Mouse (Mus musculus): ENCODE measurements at regions not wholly inside any gene's neighbourhood (a gene's known extent, or its start where the extent isn't known, plus 50 kb on each side); places are given as distances from the start of the nearest gene placed in this dataset.

DNA sequence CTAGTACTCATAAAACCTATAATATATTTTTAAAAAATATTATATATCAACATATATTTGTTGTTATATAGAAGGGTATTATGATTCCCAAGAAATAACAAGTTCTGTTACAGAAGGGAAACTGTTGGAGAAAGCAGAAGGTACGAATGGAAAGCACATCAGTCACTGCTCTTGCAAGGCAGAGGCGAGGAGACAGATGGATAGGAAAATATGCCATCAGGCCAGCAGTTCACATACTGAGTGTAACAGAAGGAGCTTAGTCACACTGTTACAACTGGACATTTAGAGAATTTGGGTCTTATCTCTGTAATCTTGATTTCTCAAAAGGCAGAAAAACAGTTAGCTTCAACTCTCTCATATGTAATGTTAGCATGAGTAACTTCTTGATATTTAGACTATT, 485.1 kb downstream of the Ipmk start (continued):
- TF ChIP-seq TBP (IDR thresholded peaks at IDR 0.05; ENCODE audit: low read depth, low read length), result no peak
- TF ChIP-seq CTCF (IDR thresholded peaks at IDR 0.05 in 2 of 3, conservative IDR thresholded peaks at IDR 0.05 in 1 of 3; ENCODE audit: control insufficient read depth in 1 of 3, insufficient read depth in 1 of 3, low read depth in 2 of 3, low read length in 3 of 3, poor library complexity in 1 of 3, severe bottlenecking in 1 of 3), result no peak

DNA sequence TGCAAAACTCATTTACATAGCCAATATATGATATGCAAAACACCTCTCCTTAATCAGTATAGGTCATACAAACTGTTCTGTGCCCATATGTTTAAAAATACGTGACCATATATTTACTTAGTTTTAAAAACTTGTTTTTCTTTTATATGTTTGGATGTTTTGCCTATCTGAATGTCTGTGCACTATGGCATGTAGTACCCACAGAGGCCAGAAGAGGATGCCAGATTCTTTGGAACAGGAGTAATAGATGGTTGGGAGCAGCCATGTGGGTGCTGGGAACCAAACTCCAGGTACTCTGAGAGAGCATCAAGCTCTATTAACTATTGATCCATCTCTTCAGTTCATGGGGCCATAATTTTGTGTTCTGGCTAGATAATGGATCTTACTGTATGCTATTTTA, 487.5 kb downstream of the Ipmk start:
- no peaks in the 10 kb centered on the region for H3K36me3 ChIP-seq (ENCODE audit: control insufficient read depth in 1 of 2, insufficient read depth in 2 of 2, low read length in 2 of 2)
- no peak for DNase-seq (ENCODE audit: low read depth, low spot score)
- H3K4me3 ChIP-seq (ENCODE audit: control insufficient read depth in 1 of 2, insufficient read depth in 1 of 2, low read depth in 2 of 2, low read length in 2 of 2), result no peak overlapping the region
- no peak overlapping the region for H3K9ac ChIP-seq (ENCODE audit: control insufficient read depth, low read depth, low read length, poor library complexity, severe bottlenecking)
- H3K27me3 ChIP-seq (ENCODE audit: control insufficient read depth in 1 of 2, insufficient read depth in 2 of 2, low read length in 2 of 2), result no peaks in the 10 kb centered on the region
- no peak overlapping the region for H3K27ac ChIP-seq (ENCODE audit: control insufficient read depth, low read depth, low read length)
- no peaks in the 10 kb centered on the region for H3K4me1 ChIP-seq (ENCODE audit: control insufficient read depth in 1 of 2, insufficient read depth in 2 of 2, low read length in 2 of 2)
- TF ChIP-seq KAT2A (conservative IDR thresholded peaks at IDR 0.05; ENCODE audit: low read depth, low read length) (no peak), E2F4 (IDR thresholded peaks at IDR 0.05; ENCODE audit: borderline replicate concordance, low read depth, low read length) (no peak), POLR2AphosphoS5 (IDR thresholded peaks at IDR 0.05; ENCODE audit: borderline replicate concordance, low read depth, low read length) (no peak), USF2 (IDR thresholded peaks at IDR 0.05; ENCODE audit: borderline replicate concordance in 1 of 2, insufficient read depth in 1 of 2, low read depth in 1 of 2, low read length in 2 of 2) (no peak), MAZ (IDR thresholded peaks at IDR 0.05; ENCODE audit: low read depth, low read length) (no peak), TCF12 (IDR thresholded peaks at IDR 0.05; ENCODE audit: low read depth, low read length) (no peak), MYB (IDR thresholded peaks at IDR 0.05; ENCODE audit: low read depth, low read length) (no peak), POLR2AphosphoS2 (IDR thresholded peaks at IDR 0.05; ENCODE audit: low read length) (no peak), MXI1 (IDR thresholded peaks at IDR 0.05; ENCODE audit: low read depth, low read length) (no peak), RAD21 (IDR thresholded peaks at IDR 0.05; ENCODE audit: low read depth, low read length) (no peak; the same call in 1 of the 2 replicates), EP300 (IDR thresholded peaks at IDR 0.05; ENCODE audit: low read depth in 1 of 2, low read length in 2 of 2) (no peak), RCOR1 (IDR thresholded peaks at IDR 0.05; ENCODE audit: low read depth, low read length) (no peak), USF1 (IDR thresholded peaks at IDR 0.05; ENCODE audit: low read depth, low read length) (no peak), ZC3H11A (IDR thresholded peaks at IDR 0.05; ENCODE audit: low read depth, low read length) (no peak), TAL1 (IDR thresholded peaks at IDR 0.05; ENCODE audit: low read length) (no peak)
- no peaks in the 10 kb centered on the region for H3K9me3 ChIP-seq (replicated peaks; ENCODE audit: insufficient read depth, low read length)
- H3K79me2 ChIP-seq (ENCODE audit: control insufficient read depth, insufficient read depth, low read length, poor library complexity), result no peaks in the 10 kb centered on the region

GRCm38 (mm10) chr10:71857089-71857488, 509.5 kb downstream of the Ipmk start:
- Histone ChIP-seq H3K4me3 (ENCODE audit: control insufficient read depth in 1 of 2, insufficient read depth in 1 of 2, low read depth in 2 of 2, low read length in 2 of 2) (no peak overlapping the region), H3K79me2 (ENCODE audit: control insufficient read depth, insufficient read depth, low read length, poor library complexity) (no peaks in the 10 kb centered on the region), H3K27ac (ENCODE audit: control insufficient read depth, low read depth, low read length) (no peak overlapping the region), H3K9ac (ENCODE audit: control insufficient read depth, low read depth, low read length, poor library complexity, severe bottlenecking) (no peak overlapping the region), H3K36me3 (ENCODE audit: control insufficient read depth in 1 of 2, insufficient read depth in 2 of 2, low read length in 2 of 2) (no peaks in the 10 kb centered on the region), H3K4me1 (ENCODE audit: control insufficient read depth in 1 of 2, insufficient read depth in 2 of 2, low read length in 2 of 2) (no peaks in the 10 kb centered on the region), H3K27me3 (ENCODE audit: control insufficient read depth in 1 of 2, insufficient read depth in 2 of 2, low read length in 2 of 2) (no peaks in the 10 kb centered on the region), H3K9me3 (replicated peaks; ENCODE audit: insufficient read depth, low read length) (no peaks in the 10 kb centered on the region)
- no peak for DNase-seq (ENCODE audit: low read depth, low spot score)
- TF ChIP-seq UBTF (IDR thresholded peaks at IDR 0.05; ENCODE audit: borderline replicate concordance, insufficient read depth, low read depth, low read length), result no peak
- no peak for TF ChIP-seq GATA1 (IDR thresholded peaks at IDR 0.05; ENCODE audit: low read depth, low read length)
- TF ChIP-seq POLR2A (IDR thresholded peaks at IDR 0.05; ENCODE audit: control insufficient read depth in 1 of 2, insufficient read depth in 1 of 2, low read depth in 1 of 2, low read length in 2 of 2, poor library complexity in 1 of 2), result no peak
- no peak for TF ChIP-seq TBP (IDR thresholded peaks at IDR 0.05; ENCODE audit: low read depth, low read length)
- TF ChIP-seq TCF12 (IDR thresholded peaks at IDR 0.05; ENCODE audit: low read depth, low read length), result no peak
- no peak for TF ChIP-seq SMC3 (IDR thresholded peaks at IDR 0.05; ENCODE audit: low read depth, low read length)
- TF ChIP-seq POLR2AphosphoS5 (IDR thresholded peaks at IDR 0.05; ENCODE audit: borderline replicate concordance, low read depth, low read length), result no peak
- TF ChIP-seq CTCF (IDR thresholded peaks at IDR 0.05 in 2 of 3, conservative IDR thresholded peaks at IDR 0.05 in 1 of 3; ENCODE audit: control insufficient read depth in 1 of 3, insufficient read depth in 1 of 3, low read depth in 2 of 3, low read length in 3 of 3, poor library complexity in 1 of 3, severe bottlenecking in 1 of 3), result no peak
- no peak for TF ChIP-seq ELF1 (IDR thresholded peaks at IDR 0.05; ENCODE audit: low read depth, low read length)
- no peak for TF ChIP-seq MYB (IDR thresholded peaks at IDR 0.05; ENCODE audit: low read depth, low read length)
- TF ChIP-seq RAD21 (IDR thresholded peaks at IDR 0.05; ENCODE audit: low read depth, low read length), result no peak
- no peak for TF ChIP-seq USF2 (IDR thresholded peaks at IDR 0.05; ENCODE audit: borderline replicate concordance in 1 of 2, insufficient read depth in 1 of 2, low read depth in 1 of 2, low read length in 2 of 2)
- TF ChIP-seq MAX (IDR thresholded peaks at IDR 0.05; ENCODE audit: low read length), result no peak
- no peak for TF ChIP-seq ETS1 (IDR thresholded peaks at IDR 0.05; ENCODE audit: low read depth, low read length)
- TF ChIP-seq MEF2A (IDR thresholded peaks at IDR 0.05; ENCODE audit: extremely low read depth, insufficient replicate concordance, low read depth, low read length, poor library complexity, severe bottlenecking), result no peak
- no peak for TF ChIP-seq ZNF384 (IDR thresholded peaks at IDR 0.05; ENCODE audit: low read depth, low read length)
